Mouse (Mus musculus): ENCODE measurements at regions not wholly inside any gene's neighbourhood (a gene's known extent, or its start where the extent isn't known, plus 50 kb on each side); places are given as distances from the start of the nearest gene placed in this dataset.

DNA sequence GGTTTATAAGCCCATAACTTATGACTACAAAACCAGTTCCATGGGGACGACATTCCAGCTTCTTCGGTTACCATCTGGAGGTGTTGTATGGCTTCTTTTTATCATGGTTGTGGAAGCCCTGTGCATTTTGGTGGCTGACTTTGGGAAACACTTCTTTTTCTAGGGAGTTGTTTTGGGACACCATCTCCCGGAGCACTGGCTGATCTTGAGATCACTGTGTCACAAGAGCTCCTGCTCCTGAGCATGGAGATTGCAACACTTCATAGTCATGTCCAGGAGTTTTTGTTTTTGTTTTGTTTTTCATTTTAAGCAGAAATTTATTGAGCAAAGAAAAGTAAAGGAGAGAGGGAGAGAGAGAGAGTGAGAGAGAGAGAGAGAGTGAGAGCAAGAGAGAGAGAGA lies 729.1 kb upstream of the Car8 start:
- TF ChIP-seq CTCF (IDR thresholded peaks at IDR 0.05; ENCODE audit: low read depth) (no peak), EP300 (optimal IDR thresholded peaks at IDR 0.05) (no peak)

Data from stomach, postnatal 0 days (tissue).